Mouse (Mus musculus): ENCODE measurements at regions not wholly inside any gene's neighbourhood (a gene's known extent, or its start where the extent isn't known, plus 50 kb on each side); places are given as distances from the start of the nearest gene placed in this dataset.

DNA sequence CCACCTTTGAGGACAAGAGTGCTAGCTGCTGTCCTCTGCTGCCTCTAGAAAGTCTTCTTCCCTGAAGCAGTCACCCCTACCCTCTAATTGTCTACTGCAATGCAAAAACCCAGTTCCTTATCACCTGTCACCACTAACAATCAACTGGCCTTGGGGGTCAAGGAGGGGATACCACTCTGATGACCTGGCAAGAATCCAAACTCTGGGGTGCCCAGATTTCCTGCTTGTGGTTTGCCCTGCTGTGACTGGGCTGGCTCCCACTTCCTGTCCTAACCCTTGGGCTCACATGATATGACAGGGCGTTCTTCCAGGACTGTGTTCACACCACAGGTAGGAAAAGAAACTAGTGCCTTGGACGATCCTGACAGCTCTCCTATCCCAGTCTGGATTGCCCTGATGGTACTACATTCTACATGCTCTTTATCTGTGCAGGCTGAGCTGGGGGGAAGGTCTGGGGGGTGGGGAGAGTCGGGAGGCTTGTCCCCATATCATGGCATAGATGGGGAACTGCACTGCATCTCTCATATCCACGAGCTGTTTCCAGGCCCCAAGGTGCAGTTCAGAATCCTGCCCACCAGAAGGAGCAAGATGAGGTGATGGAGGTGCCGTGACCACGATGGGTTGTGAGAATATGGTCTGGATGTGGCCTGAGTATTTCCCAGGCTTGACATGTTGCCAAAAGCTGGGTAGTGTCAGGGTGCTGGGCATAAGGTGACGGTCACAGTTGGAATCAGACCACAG is 81.0 kb downstream of the Maf start:
- H3K9ac ChIP-seq (replicated peaks; ENCODE audit: low read length) = no peak overlapping the region
- no peak for ATAC-seq (ENCODE audit: low FRiP score, low TSS enrichment)
- no peak overlapping the region for H3K27ac ChIP-seq (ENCODE audit: low read length)
- no peak overlapping the region for H3K4me3 ChIP-seq (ENCODE audit: low read length)
- no peak overlapping the region for H3K4me2 ChIP-seq (replicated peaks; ENCODE audit: low read depth, low read length)
- no peaks in the 10 kb centered on the region for H3K36me3 ChIP-seq (ENCODE audit: insufficient read depth, low read length)
- WGBS = 88% methylated on average over 7 of the region's 7 CpGs
- H3K9me3 ChIP-seq (ENCODE audit: low read length) = no peaks in the 10 kb centered on the region
- no peaks in the 10 kb centered on the region for H3K27me3 ChIP-seq (ENCODE audit: insufficient read depth, low read length)
- H3K4me1 ChIP-seq (ENCODE audit: insufficient read depth, low read length) = no peaks in the 10 kb centered on the region

DNA sequence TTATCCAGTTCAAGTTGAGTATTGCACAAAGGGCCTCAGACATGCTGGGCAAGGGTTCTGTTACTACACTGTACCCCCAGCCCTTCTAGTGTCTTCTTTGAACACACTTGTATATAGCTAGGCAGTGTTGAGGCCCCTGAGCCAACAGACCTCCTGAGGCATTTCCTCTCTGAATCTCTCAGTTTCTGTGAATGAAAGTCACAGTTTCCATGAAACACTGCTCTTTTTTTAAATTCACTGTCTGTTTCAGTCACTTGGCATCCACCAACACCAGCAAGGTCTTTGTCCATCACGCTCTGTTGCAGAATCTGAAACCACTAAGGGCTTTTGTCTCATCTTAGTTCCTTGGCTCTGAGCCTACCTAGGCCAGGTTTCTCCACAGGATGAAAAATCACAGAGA is 82.5 kb downstream of the Maf start:
- Histone ChIP-seq H3K4me3 (ENCODE audit: low read length) (no peak overlapping the region), H3K9me3 (ENCODE audit: low read length) (no peaks in the 10 kb centered on the region), H3K36me3 (ENCODE audit: insufficient read depth, low read length) (no peaks in the 10 kb centered on the region), H3K27me3 (ENCODE audit: insufficient read depth, low read length) (no peaks in the 10 kb centered on the region), H3K9ac (replicated peaks; ENCODE audit: low read length) (no peak overlapping the region), H3K27ac (ENCODE audit: low read length) (no peak overlapping the region), H3K4me1 (ENCODE audit: insufficient read depth, low read length) (no peaks in the 10 kb centered on the region), H3K4me2 (replicated peaks; ENCODE audit: low read depth, low read length) (no peak overlapping the region)
- ATAC-seq (ENCODE audit: low FRiP score, low TSS enrichment) = no peak
- WGBS = 96% methylated on average over 1 of the region's 1 CpGs

DNA sequence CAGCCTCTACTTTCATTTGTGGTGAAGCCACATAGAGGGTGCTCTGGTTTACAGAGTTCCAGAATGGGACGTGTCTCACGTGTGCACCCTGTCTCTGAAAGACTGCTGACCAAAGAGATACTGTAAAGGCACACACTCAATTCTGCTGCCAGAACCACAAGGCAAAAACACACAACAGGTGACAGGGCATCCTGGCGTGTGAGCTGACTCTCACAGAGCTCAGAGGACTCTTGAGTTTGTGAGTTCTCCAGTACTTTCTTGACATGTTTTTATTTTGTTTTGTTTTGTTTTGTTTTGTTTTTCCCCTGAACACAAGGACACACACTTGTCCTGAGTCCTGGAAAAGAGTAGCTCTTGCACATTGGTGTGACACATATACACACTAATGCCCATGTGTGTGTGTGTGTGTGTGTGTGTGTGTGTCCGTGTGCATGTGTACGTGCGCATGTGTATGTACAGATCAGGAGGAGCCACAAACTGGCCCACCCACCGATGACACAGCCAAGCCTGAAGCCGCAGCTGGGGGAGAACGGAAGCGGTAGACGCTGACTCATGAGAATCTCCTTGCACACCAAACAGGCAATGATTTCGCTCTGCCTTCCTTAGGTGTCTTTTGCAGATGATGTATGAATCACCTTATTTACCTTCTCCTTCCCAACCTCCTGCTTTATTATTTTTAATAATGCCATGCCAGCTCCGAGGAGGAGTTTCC is 89.4 kb downstream of the Maf start:
- H3K27ac ChIP-seq (ENCODE audit: low read length) = no peak overlapping the region
- no peak overlapping the region for H3K9ac ChIP-seq (replicated peaks; ENCODE audit: low read length)
- H3K4me3 ChIP-seq (ENCODE audit: low read length) = no peak overlapping the region
- no peaks in the 10 kb centered on the region for H3K36me3 ChIP-seq (ENCODE audit: insufficient read depth, low read length)
- 62% methylated on average over 13 of the region's 13 CpGs for WGBS
- no peak overlapping the region for H3K4me2 ChIP-seq (replicated peaks; ENCODE audit: low read depth, low read length)
- no peaks in the 10 kb centered on the region for H3K9me3 ChIP-seq (ENCODE audit: low read length)
- no peaks in the 10 kb centered on the region for H3K4me1 ChIP-seq (ENCODE audit: insufficient read depth, low read length)
- H3K27me3 ChIP-seq (ENCODE audit: insufficient read depth, low read length) = no peaks in the 10 kb centered on the region
- ATAC-seq (ENCODE audit: low FRiP score, low TSS enrichment) = no peak

DNA sequence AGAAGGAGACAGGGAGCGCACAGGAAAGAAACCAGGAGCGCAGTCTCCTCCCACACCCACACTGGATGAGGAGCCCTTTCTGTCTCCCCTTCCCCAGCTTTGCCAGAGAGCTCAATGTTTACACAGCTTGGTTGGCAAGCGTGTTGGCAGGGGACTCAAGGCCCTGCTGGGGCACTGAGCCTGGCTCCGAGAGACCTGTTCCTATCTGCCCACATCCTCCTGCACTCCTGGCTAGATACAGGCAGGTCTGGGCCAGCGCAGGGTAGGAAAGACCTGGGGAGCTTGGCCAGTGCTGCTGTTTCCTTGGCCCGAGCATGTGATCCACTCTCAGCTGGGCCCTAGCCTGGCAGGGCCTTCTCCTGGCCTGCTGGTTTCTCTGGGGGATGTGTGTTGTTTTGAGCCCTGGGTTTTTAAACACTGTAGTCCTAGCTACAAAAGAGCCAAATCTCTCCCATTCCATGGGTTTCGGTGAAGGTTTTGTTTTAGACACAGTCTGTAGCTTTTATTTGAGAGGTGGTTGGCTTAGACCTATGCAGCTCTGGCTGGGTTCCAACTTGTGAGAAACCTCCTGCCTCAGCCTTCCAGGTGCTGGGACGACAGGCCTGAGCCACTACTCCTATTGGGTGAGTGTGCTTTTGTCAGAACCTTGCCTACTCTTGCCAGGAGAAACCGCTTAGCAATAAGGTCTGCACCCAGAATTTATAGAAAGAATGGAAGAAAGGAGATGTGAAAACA is 90.6 kb downstream of the Maf start:
- no peak for ATAC-seq (ENCODE audit: low FRiP score, low TSS enrichment)
- Histone ChIP-seq H3K4me1 (ENCODE audit: insufficient read depth, low read length) (no peaks in the 10 kb centered on the region), H3K4me2 (replicated peaks; ENCODE audit: low read depth, low read length) (no peak overlapping the region), H3K36me3 (ENCODE audit: insufficient read depth, low read length) (no peaks in the 10 kb centered on the region), H3K9ac (replicated peaks; ENCODE audit: low read length) (no peak overlapping the region), H3K27ac (ENCODE audit: low read length) (no peak overlapping the region), H3K4me3 (ENCODE audit: low read length) (no peak overlapping the region), H3K9me3 (ENCODE audit: low read length) (no peaks in the 10 kb centered on the region), H3K27me3 (ENCODE audit: insufficient read depth, low read length) (no peaks in the 10 kb centered on the region)
- WGBS = 88% methylated on average over 9 of the region's 9 CpGs

DNA sequence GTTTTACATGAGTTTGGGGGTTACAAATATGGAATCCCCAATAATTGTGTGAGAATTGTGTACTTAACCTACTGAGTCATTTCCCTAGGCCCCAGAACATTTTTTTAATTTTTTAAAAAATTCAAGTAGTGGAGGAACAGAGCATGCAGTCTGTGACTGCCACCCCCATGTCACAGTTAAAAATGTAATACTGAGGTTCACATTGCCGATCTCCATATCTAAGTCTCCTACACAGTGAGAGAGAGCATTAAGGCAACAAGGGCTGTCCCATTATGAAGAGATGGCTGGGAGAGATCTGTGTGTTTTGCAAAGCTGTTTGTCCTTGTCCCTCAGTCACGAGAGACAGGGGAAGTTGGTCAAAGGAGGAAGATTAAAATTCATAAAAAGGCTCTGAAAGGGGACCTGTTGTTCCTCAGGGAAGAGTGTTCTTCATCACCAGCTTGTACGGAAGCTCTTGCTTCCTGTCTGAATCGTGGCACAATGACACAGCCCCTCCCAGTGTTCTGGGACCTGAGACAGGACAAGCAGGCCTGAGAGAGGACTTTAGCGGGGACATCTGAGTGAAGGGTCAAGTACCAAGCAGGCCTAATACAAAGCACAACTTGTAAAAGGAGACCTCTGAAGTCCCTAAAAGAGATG is 93.5 kb downstream of the Maf start:
- Histone ChIP-seq H3K4me1 (ENCODE audit: insufficient read depth, low read length) (no peaks in the 10 kb centered on the region), H3K4me3 (ENCODE audit: low read length) (no peak overlapping the region), H3K4me2 (replicated peaks; ENCODE audit: low read depth, low read length) (no peak overlapping the region), H3K27ac (ENCODE audit: low read length) (no peak overlapping the region), H3K9ac (replicated peaks; ENCODE audit: low read length) (no peak overlapping the region), H3K27me3 (ENCODE audit: insufficient read depth, low read length) (no peaks in the 10 kb centered on the region), H3K36me3 (ENCODE audit: insufficient read depth, low read length) (no peaks in the 10 kb centered on the region), H3K9me3 (ENCODE audit: low read length) (no peaks in the 10 kb centered on the region)
- 69% methylated on average over 5 of the region's 5 CpGs for WGBS
- ATAC-seq (ENCODE audit: low FRiP score, low TSS enrichment) = no peak

DNA sequence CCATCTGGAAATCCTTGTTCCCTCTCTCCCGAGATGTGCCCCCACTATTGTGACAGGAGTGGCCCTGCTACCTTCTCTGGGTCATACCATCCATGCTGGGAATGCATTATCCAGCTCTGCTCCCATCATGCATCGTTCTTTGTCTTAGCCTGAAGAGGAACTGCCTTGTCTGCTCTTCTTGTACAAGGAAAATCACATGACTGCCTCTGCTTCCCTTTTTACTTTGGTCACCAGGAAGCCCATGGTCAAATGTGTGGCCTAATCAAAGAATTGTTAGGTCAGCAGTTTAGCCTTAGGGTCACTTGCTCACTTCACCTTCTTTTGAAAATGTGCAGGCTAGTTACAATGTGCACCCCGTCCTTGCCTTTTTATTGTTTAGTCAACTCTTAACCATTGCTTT is 95.5 kb downstream of the Maf start:
- Histone ChIP-seq H3K4me1 (ENCODE audit: insufficient read depth, low read length) (no peaks in the 10 kb centered on the region), H3K36me3 (ENCODE audit: insufficient read depth, low read length) (no peaks in the 10 kb centered on the region), H3K27ac (ENCODE audit: low read length) (no peak overlapping the region), H3K9ac (replicated peaks; ENCODE audit: low read length) (no peak overlapping the region), H3K4me2 (replicated peaks; ENCODE audit: low read depth, low read length) (no peak overlapping the region), H3K4me3 (ENCODE audit: low read length) (no peak overlapping the region), H3K9me3 (ENCODE audit: low read length) (no peaks in the 10 kb centered on the region), H3K27me3 (ENCODE audit: insufficient read depth, low read length) (no peaks in the 10 kb centered on the region)
- 85% methylated on average over 3 of the region's 3 CpGs for WGBS
- ATAC-seq (ENCODE audit: low FRiP score, low TSS enrichment) = no peak

DNA sequence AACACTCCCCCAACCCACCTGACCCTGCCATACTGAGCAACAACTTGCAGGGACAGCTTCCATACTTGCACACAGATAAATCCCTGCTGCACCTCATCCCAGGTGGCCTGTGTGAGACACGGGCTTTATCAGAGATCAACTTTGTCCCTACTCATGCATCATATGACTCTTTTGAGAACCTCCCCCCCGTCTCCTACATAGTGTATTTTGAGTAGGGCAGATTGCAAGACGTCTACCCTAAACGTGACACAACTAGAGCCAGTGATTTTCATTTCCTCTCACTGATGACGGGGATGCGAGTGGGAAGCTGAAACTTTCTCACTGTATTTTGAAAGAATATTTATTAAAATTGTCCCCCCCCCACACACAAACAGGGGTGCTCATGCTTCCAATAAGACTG is 107.8 kb downstream of the Maf start:
- H3K9ac ChIP-seq (replicated peaks; ENCODE audit: low read length) = no peak overlapping the region
- H3K9me3 ChIP-seq (ENCODE audit: low read length) = no peaks in the 10 kb centered on the region
- no peaks in the 10 kb centered on the region for H3K4me1 ChIP-seq (ENCODE audit: insufficient read depth, low read length)
- no peak for ATAC-seq (ENCODE audit: low FRiP score, low TSS enrichment)
- WGBS = 88% methylated on average over 6 of the region's 6 CpGs
- no peak overlapping the region for H3K27ac ChIP-seq (ENCODE audit: low read length)
- H3K4me3 ChIP-seq (ENCODE audit: low read length) = no peak overlapping the region
- no peak overlapping the region for H3K4me2 ChIP-seq (replicated peaks; ENCODE audit: low read depth, low read length)
- H3K27me3 ChIP-seq (ENCODE audit: insufficient read depth, low read length) = no peaks in the 10 kb centered on the region
- H3K36me3 ChIP-seq (ENCODE audit: insufficient read depth, low read length) = no peaks in the 10 kb centered on the region

DNA sequence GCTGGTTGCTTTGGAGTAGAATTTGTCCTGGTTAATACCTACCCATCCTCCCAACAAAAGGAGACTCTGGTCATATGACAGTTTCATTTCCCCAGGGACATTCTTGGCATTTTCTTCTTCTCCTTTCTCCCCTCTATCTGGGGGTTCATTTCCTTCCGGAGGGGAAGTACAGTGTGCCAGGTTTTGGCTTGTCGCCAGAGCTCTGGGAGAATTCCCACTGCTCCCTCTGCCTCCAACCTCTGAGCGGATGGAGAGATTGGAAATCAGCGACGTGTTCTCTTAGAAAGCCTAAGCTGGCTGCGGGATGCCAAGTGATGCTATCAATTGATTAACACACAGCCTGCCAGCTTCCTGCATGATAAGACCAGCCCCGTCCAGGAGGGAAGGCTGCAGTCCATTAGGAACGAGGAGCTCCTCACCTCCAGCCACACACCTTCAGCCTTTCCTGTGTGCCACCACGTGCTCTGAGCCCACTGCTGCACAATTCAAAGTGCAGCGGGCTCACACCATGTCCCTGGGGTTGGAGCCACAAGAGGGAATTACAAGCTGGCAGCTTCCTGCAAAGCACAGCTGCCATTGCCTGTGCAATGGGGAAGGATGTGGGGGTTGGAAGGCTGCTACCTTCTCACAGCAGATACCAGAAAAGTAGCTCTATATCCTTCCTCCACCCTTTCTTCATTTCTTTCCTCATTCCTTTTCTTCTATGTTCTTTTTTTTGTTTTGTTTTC is 110.2 kb downstream of the Maf start:
- Histone ChIP-seq H3K4me3 (ENCODE audit: low read length) (no peak overlapping the region), H3K4me2 (replicated peaks; ENCODE audit: low read depth, low read length) (no peak overlapping the region), H3K27me3 (ENCODE audit: insufficient read depth, low read length) (no peaks in the 10 kb centered on the region), H3K9me3 (ENCODE audit: low read length) (no peaks in the 10 kb centered on the region), H3K4me1 (ENCODE audit: insufficient read depth, low read length) (no peaks in the 10 kb centered on the region), H3K36me3 (ENCODE audit: insufficient read depth, low read length) (no peaks in the 10 kb centered on the region), H3K9ac (replicated peaks; ENCODE audit: low read length) (no peak overlapping the region), H3K27ac (ENCODE audit: low read length) (no peak overlapping the region)
- WGBS = 54% methylated on average over 10 of the region's 10 CpGs
- peak; percentile 49 for ATAC-seq (ENCODE audit: low FRiP score, low TSS enrichment)

DNA sequence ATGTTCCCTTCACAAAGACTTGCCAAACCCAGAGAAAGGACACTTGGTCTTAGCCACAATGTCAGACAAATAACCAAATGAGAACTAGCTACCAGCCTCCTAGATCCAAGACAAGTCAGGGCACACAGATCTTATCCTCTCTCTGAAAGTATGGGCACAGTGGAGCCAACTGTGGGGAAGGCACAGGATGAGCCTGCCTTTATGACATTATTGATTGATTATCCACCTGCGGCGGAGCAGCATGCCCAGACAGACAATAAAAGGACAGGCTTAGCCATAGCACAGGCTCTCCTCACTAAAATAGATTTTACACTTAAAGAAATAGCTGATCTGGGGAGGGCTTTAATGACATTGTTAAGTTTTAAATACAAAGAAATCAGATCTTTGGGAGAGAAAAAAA is 117.9 kb downstream of the Maf start:
- no peaks in the 10 kb centered on the region for H3K9me3 ChIP-seq (ENCODE audit: low read length)
- no peaks in the 10 kb centered on the region for H3K4me1 ChIP-seq (ENCODE audit: insufficient read depth, low read length)
- 88% methylated on average over 2 of the region's 2 CpGs for WGBS

More for the DNA sequence above, 117.9 kb downstream of the Maf start:
- H3K36me3 ChIP-seq (ENCODE audit: insufficient read depth, low read length) = no peaks in the 10 kb centered on the region
- H3K27me3 ChIP-seq (ENCODE audit: insufficient read depth, low read length) = no peaks in the 10 kb centered on the region
- no peak overlapping the region for H3K4me2 ChIP-seq (replicated peaks; ENCODE audit: low read depth, low read length)
- H3K27ac ChIP-seq (ENCODE audit: low read length) = no peak overlapping the region
- no peak overlapping the region for H3K9ac ChIP-seq (replicated peaks; ENCODE audit: low read length)
- no peak for ATAC-seq (ENCODE audit: low FRiP score, low TSS enrichment)
- H3K4me3 ChIP-seq (ENCODE audit: low read length) = no peak overlapping the region

Measured in kidney, embryonic 16.5 days (tissue).